Mouse (Mus musculus) forebrain, embryonic 15.5 days (tissue): Measurements from ENCODE around the gene BC034090. TPM values are rescaled to one million over a fixed set of nuclear protein-coding genes. Genes with fewer than 3 reads are reported as not detected.
A peak's percentile ranks its signal among the peaks of the same experiment; 100 is the strongest.

ENCODE experiments used
- ATAC-seq: fragments of 200-750 bp; cut with Nextera tagmentation; replicated peaks from 2 replicates; pipeline ENCODE4 v1.8.0; 2017; ENCODE audit warnings: mild to moderate bottlenecking, moderate TSS enrichment, moderate library complexity
- H3K27ac ChIP-seq: fragments of 300-500 bp; sonication (generic); replicated peaks from 2 replicates; pipeline ENCODE4 v1.5.1; 2015; ENCODE audit warnings: mild to moderate bottlenecking, inconsistent platforms
- H3K27me3 ChIP-seq: fragments of 300-500 bp; sonication (generic); 2 replicates; pipeline ENCODE4 v1.6.1; 2015; ENCODE audit warnings: inconsistent platforms
- H3K36me3 ChIP-seq: fragments of 300-500 bp; sonication (generic); 2 replicates; pipeline ENCODE4 v1.6.1; 2015; ENCODE audit warnings: mild to moderate bottlenecking, inconsistent platforms
- H3K4me1 ChIP-seq: fragments of 300-500 bp; sonication (generic); 2 replicates; pipeline ENCODE4 v1.6.1; 2015; ENCODE audit warnings: inconsistent platforms
- H3K4me2 ChIP-seq: fragments of 300-500 bp; sonication (generic); replicated peaks from 2 replicates; pipeline ENCODE4 v1.6.1; 2015; ENCODE audit warnings: mild to moderate bottlenecking, inconsistent platforms
- H3K4me3 ChIP-seq: fragments of 300-500 bp; sonication (generic); 2 replicates; pipeline ENCODE4 v1.5.1; 2015; ENCODE audit warnings: mild to moderate bottlenecking, inconsistent platforms
- H3K9ac ChIP-seq: fragments of 300-500 bp; sonication (generic); replicated peaks from 2 replicates; pipeline ENCODE4 v1.6.1; 2015; ENCODE audit warnings: mild to moderate bottlenecking, inconsistent platforms
- H3K9me3 ChIP-seq: fragments of 300-500 bp; sonication (generic); 2 replicates; pipeline ENCODE4 v1.6.1; 2016; ENCODE audit warnings: inconsistent platforms
- WGBS: fragments of 180-500 bp; shearing (Covaris S2); methylation state at CpG from one replicate; pipeline ENCODE4 v1.1.7; 2015; ENCODE audit warnings: mixed read lengths; 5-methylcytosine and 5-hydroxymethylcytosine counted together
- polyA plus RNA-seq: library from polyadenylated mRNA; unstranded; fragments of >200 nt; fragmentation: Nextera tagmentation; extraction: Ambion mirVana; gene quantifications from 2 replicates; pipeline ENCODE4 v1.2.1, GENCODE M21; 2015

Gene BC034090
- polyA plus RNA-seq, 1 experiment from 2014 or later: 4.9 TPM

DNA sequence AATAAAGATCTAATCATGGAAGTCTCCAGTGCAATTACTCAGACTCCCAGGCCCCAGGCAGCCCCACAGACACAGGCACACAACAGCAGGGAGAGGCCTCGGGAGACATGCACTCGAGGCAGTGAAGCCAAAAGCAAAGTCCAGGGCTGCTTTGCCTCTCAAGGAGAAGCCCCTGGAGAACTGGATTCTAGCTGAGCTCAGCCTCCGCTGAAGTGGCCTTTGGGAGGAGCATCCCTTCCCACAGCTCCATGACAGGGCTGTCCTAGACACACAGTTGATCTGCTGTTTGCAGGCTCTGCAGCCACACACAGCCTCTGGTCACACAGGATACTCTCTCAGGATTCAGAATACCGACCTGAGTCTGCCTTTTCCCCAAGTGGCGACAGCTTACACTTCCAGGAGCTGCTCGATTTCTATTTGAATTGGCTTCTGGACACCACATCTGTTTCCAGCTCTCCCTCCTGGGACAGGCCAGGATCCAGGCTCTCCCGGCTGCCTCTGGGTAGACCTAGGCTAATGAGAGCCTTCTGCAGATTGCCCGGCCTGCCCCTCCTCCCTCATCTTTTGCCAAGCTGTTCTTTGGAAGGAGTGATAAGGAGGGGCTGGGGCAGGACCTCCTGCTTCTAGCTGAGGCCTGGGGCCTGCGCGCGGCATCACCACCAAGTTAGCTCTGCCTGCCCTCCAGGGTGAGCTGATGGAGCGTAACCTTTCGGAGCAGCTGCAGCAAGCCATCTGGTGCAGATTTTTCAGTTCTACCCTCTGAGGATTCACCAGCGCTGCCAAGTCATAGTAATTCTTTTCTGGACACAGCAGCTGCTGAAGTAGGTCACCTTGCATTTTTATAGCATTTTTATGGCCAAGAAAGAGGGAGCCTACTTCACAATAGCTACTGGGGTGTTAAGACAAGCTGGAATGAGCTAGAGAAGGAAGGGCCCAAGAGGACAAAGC, 14.5 kb downstream of the BC034090 start:
- Histone ChIP-seq H3K9ac (no peak overlapping the region), H3K4me2 (no peak overlapping the region), H3K9me3 (no peaks in the 10 kb centered on the region)

GRCm38 (mm10) chr1:155223849-155224554, 20.2 kb downstream of the BC034090 start:
- peak; percentile 69 for ATAC-seq
- Histone ChIP-seq H3K9me3 (no peaks in the 10 kb centered on the region), H3K27me3 (no peaks in the 10 kb centered on the region), H3K4me3 (no peak overlapping the region), H3K36me3 (no peaks in the 10 kb centered on the region), H3K4me2 (peak overlapping the region; percentile 19; the same call in 1 of the 2 replicates), H3K9ac (no peak overlapping the region), H3K4me1 (peaks cover 23% of the 10 kb centered on the region), H3K27ac (no peak overlapping the region)
- WGBS: 29% methylated on average over 16 of the region's 16 CpGs

More for the DNA sequence above, 14.5 kb downstream of the BC034090 start:
- H3K27ac ChIP-seq: peak overlapping the region; percentile 60
- ATAC-seq: peak; percentile 37; the same call in 1 of the 2 replicates
- 23% methylated on average over 14 of the region's 14 CpGs for WGBS
- H3K4me1 ChIP-seq: peaks cover 47% of the 10 kb centered on the region
- H3K27me3 ChIP-seq: no peaks in the 10 kb centered on the region
- H3K4me3 ChIP-seq: no peak overlapping the region
- no peaks in the 10 kb centered on the region for H3K36me3 ChIP-seq

GRCm38 (mm10) chr1:155223036-155223435, 21.2 kb downstream of the BC034090 start:
- peaks cover 20% of the 10 kb centered on the region for H3K4me1 ChIP-seq
- H3K9ac ChIP-seq: no peak overlapping the region
- no peaks in the 10 kb centered on the region for H3K9me3 ChIP-seq
- no peak overlapping the region for H3K4me3 ChIP-seq
- no peak overlapping the region for H3K27ac ChIP-seq
- ATAC-seq: no peak
- H3K27me3 ChIP-seq: no peaks in the 10 kb centered on the region
- no peaks in the 10 kb centered on the region for H3K36me3 ChIP-seq
- no peak overlapping the region for H3K4me2 ChIP-seq
- WGBS: 91% methylated on average over 6 of the region's 6 CpGs

- H3K36me3 ChIP-seq: no peaks in the 10 kb centered on the region
- no peaks in the 10 kb centered on the region for H3K27me3 ChIP-seq
- H3K9ac ChIP-seq: no peak overlapping the region
- H3K4me2 ChIP-seq: no peak overlapping the region
- H3K4me1 ChIP-seq: peaks cover 20% of the 10 kb centered on the region
- no peaks in the 10 kb centered on the region for H3K9me3 ChIP-seq
- 47% methylated on average over 11 of the region's 11 CpGs for WGBS
- H3K4me3 ChIP-seq: no peak overlapping the region
- H3K27ac ChIP-seq: peak overlapping the region; percentile 75
- ATAC-seq: 0 out of 2 replicates have a peak, but pooled peaks have one; percentile 32
These were observed 22.1 kb downstream of the BC034090 start for GRCm38 (mm10) chr1:155222101-155222669.

DNA sequence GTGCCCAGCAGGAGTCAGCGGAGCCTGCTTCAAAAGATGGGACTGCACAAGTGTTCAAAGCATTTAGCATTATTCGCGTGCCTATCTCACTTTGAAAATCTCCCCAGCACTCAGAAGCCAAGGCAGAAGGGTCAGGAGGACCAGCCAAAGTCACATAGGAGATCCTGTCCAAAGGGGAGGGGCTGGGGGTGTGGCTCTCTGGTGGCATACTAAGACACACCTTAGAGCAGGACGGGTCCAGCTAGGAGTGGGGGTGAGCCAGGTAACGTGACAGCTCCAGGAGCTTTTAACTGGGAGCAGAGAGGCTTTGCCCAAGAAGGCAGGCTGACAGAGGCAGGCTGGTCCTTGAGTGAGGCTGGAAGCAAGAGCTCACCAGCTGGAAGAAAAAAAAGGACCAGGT, 25.3 kb downstream of the BC034090 start:
- Histone ChIP-seq H3K9ac (no peak overlapping the region), H3K4me1 (peaks cover 33% of the 10 kb centered on the region), H3K4me2 (no peak overlapping the region), H3K9me3 (no peaks in the 10 kb centered on the region), H3K36me3 (no peaks in the 10 kb centered on the region), H3K27ac (no peak overlapping the region), H3K27me3 (no peaks in the 10 kb centered on the region), H3K4me3 (no peak overlapping the region)
- 68% methylated on average over 5 of the region's 5 CpGs for WGBS
- no peak for ATAC-seq

- H3K4me2 ChIP-seq: no peak overlapping the region
- no peak overlapping the region for H3K4me3 ChIP-seq
- H3K4me1 ChIP-seq: peaks cover 40% of the 10 kb centered on the region
- WGBS: 46% methylated on average over 9 of the region's 9 CpGs
- no peak for ATAC-seq
- no peak overlapping the region for H3K27ac ChIP-seq
- H3K36me3 ChIP-seq: no peaks in the 10 kb centered on the region
- H3K9ac ChIP-seq: no peak overlapping the region
- no peaks in the 10 kb centered on the region for H3K27me3 ChIP-seq
- no peaks in the 10 kb centered on the region for H3K9me3 ChIP-seq
These were observed 26.2 kb downstream of the BC034090 start for GRCm38 (mm10) chr1:155217865-155218541.

GRCm38 (mm10) chr1:155216844-155217243, 27.4 kb downstream of the BC034090 start:
- Histone ChIP-seq H3K4me1 (peaks cover 42% of the 10 kb centered on the region), H3K4me2 (no peak overlapping the region), H3K9me3 (no peaks in the 10 kb centered on the region), H3K27ac (no peak overlapping the region), H3K36me3 (no peaks in the 10 kb centered on the region), H3K27me3 (no peaks in the 10 kb centered on the region), H3K4me3 (no peak overlapping the region), H3K9ac (no peak overlapping the region)
- ATAC-seq: no peak
- 74% methylated on average over 6 of the region's 6 CpGs for WGBS

GRCm38 (mm10) chr1:155216313-155216712, 27.9 kb downstream of the BC034090 start:
- 0 out of 2 replicates have a peak overlapping the region, but pooled peaks have one; percentile 7 for H3K27ac ChIP-seq
- H3K4me3 ChIP-seq: no peak overlapping the region
- WGBS: 85% methylated on average over 11 of the region's 11 CpGs
- no peak for ATAC-seq
- no peaks in the 10 kb centered on the region for H3K27me3 ChIP-seq
- no peak overlapping the region for H3K9ac ChIP-seq
- H3K4me2 ChIP-seq: no peak overlapping the region
- no peaks in the 10 kb centered on the region for H3K36me3 ChIP-seq
- peaks cover 43% of the 10 kb centered on the region for H3K4me1 ChIP-seq
- no peaks in the 10 kb centered on the region for H3K9me3 ChIP-seq

DNA sequence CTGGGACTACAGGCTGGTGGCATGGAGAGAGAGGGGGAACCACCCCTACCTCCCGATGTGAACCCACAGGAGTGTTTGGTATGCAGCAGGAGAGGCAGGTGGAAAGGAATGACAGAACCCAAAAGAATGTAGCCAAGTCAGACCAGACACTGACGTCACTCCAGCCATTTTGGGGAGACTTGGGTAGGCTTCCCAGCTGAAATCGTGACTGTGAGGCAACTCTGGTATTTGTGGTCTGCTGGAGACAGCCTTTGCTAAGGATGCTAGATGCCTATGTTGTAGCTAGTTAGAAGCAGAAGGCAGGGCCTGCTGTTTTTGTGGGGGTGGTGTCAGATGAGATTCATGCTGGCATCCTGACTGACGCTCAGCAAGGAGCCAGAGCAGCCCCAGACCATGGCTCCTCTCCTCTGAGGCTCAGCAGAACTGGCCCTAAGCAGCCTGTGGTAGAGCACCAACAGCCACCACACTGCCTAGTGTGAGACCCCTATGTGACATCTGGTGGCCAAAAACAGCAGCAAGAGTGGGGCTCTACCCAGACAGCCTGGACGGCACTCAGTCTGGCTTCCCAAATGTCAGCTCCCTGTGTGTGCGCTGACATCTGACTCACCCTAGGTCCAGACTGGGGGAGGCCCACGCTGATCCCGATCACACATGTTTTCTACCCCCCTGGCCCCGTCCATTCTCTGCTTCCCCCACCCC, 29.0 kb downstream of the BC034090 start:
- WGBS: 67% methylated on average over 9 of the region's 9 CpGs
- Histone ChIP-seq H3K9me3 (no peaks in the 10 kb centered on the region), H3K4me3 (no peak overlapping the region), H3K4me1 (peaks cover 53% of the 10 kb centered on the region), H3K36me3 (no peaks in the 10 kb centered on the region), H3K27ac (peak overlapping the region; percentile 46), H3K4me2 (no peak overlapping the region), H3K9ac (no peak overlapping the region; the same call in 1 of the 2 replicates), H3K27me3 (no peaks in the 10 kb centered on the region)
- ATAC-seq: no peak

DNA sequence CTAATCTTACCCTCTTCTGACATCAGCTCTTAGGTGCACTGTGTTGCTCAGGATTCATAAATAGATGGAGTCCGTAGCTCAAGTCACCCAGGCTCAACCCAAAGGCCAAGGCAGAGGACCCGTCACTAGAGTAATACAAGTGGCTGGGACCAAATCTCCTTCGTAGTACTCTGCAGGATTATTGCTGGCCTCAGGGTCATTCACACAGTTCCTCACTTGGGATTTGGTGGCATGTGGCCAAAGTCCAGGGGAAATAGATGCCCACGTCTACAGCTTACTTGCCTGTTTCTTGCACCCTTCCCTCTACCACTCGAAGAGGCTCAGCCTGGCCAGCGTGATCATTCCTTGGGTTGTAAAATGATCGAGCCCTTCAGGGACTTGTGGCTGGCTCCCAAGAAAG, 30.3 kb downstream of the BC034090 start:
- Histone ChIP-seq H3K4me3 (no peak overlapping the region), H3K27ac (no peak overlapping the region), H3K4me1 (peaks cover 59% of the 10 kb centered on the region), H3K36me3 (no peaks in the 10 kb centered on the region), H3K27me3 (no peaks in the 10 kb centered on the region), H3K9me3 (no peaks in the 10 kb centered on the region), H3K4me2 (no peak overlapping the region), H3K9ac (no peak overlapping the region; the same call in 1 of the 2 replicates)
- no peak for ATAC-seq
- WGBS: 84% methylated on average over 7 of the region's 7 CpGs
